Mouse (Mus musculus): ENCODE measurements at regions not wholly inside any gene's neighbourhood (a gene's known extent, or its start where the extent isn't known, plus 50 kb on each side); places are given as distances from the start of the nearest gene placed in this dataset.
A peak's percentile ranks its signal among the peaks of the same experiment; 100 is the strongest.

GRCm38 (mm10) chr1:137117866-137118265, 157.6 kb upstream of the Nr5a2 start:
- TF ChIP-seq MAX (IDR thresholded peaks at IDR 0.05; ENCODE audit: low read length) (no peak), POLR2A (IDR thresholded peaks at IDR 0.05; ENCODE audit: control insufficient read depth in 1 of 2, insufficient read depth in 1 of 2, low read depth in 1 of 2, low read length in 2 of 2, poor library complexity in 1 of 2) (no peak), TAL1 (IDR thresholded peaks at IDR 0.05; ENCODE audit: low read length) (no peak), JUND (IDR thresholded peaks at IDR 0.05; ENCODE audit: low read depth, low read length) (no peak), CTCF (IDR thresholded peaks at IDR 0.05 in 2 of 3, conservative IDR thresholded peaks at IDR 0.05 in 1 of 3; ENCODE audit: control insufficient read depth in 1 of 3, insufficient read depth in 1 of 3, low read depth in 2 of 3, low read length in 3 of 3, poor library complexity in 1 of 3, severe bottlenecking in 1 of 3) (peak in 2 of 3 experiments; percentile 24 to 35; a peak in 3 of 6 replicates)

Data from MEL (cell line).